Mouse (Mus musculus) spleen, postnatal 4 days (tissue): ENCODE results near the gene Mvb12b.
A peak's percentile ranks its signal among the peaks of the same experiment; 100 is the strongest.
"Not testable (repeated sequence)": the region's sequence is repeated elsewhere in the genome, so short reads cannot be mapped to it uniquely, and the experiment has no call there.

Experiments
- DNase-seq, 2 experiments: peaks; one replicate each; pipeline ENCODE4 v3.0.0; 2022; ENCODE audit warnings: low spot score in 2 of 2

The Mvb12b gene

GRCm38 (mm10) chr2:33887328-33888099 is at the start of gene Mvb12b:
TSS of gene Mvb12b (minus strand) at chr2:33887946.
- DNase-seq = peak; percentile 63 to 85

GRCm38 (mm10) chr2:33935756-33936155 is 48.0 kb upstream of the Mvb12b start:
- DNase-seq = no peak

DNA sequence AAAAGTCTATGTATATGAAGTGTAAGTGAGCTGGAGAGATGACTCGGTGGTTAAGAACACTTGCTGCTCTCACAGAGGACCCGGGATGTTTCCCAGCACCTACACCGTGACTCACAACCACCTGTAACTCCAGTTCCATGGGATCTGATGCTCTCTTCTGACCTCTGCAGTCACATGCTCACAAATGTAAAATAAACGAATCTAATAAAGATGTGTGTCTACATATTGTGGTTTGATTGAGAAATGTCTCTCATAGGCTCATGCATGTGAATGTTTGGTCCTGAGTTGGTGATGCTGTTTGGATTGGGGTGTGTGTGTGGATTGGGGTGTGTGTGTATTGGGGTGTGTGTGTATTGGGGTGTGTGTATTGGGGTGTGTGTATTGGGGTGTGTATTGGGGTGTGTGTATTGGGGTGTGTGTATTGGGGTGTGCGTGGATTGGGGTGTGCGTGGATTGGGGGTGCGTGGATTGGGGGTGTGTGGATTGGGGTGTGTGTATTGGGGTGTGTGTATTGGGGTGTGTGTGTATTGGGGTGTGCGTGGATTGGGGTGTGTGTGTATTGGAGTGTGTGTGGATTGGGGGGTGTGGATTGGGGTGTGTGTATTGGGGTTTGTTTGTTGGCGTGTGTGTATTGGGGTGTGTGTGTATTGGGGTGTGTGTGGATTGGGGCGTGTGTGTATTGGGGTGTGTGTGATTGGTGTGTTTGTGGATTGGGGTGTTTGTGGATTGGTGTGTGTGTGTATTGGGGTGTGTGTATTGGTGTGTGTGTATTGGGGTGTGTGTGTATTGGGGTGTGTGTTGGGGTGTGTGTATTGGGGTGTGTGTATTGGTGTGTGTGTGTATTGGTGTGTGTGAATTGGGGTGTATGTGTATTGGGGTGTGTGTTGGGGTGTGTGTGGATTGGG is 46.1 kb upstream of the Mvb12b start:
- no peak for DNase-seq

DNA sequence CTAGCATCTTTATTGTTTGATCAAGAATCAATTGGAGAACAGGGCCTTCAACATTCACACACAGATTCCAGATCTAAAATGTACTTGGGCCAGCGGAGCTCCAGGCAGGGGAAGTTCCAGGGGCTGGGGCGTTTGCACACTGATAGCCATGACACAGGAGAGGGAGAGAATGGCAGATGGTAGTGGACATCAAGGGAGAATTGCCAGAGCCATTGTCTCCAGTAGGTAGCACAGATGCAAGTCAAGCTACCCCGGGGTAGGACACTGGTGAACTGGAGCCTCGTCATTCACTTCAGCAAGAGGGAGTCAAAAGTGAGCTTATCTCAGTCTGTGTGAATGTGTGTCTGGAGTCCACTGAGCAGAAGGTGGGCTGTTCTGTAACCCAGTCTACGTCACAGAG is 43.4 kb upstream of the Mvb12b start:
- no peak for DNase-seq

GRCm38 (mm10) chr2:33925288-33925687 is 37.5 kb upstream of the Mvb12b start:
- no peak for DNase-seq

DNA sequence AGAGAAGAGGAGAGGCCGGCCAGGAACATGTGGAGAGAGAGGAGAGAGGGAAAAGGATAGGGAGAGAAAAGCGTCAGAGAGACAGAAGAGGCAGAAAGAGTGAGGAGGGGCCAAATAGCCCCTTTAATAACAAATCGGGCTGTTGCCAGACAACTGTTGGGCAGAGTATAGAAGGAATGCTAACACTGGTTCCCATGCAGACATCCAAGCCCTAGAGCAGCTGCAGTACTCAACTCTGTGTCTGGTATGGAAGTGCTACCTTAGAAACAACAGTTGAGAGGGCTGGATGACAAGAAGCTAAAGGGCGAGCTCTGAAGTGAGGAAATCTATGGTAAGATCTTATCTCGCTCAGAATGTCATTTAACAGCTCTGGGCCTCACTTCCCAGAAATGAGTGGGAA is 35.7 kb upstream of the Mvb12b start:
- DNase-seq = no peak

DNA sequence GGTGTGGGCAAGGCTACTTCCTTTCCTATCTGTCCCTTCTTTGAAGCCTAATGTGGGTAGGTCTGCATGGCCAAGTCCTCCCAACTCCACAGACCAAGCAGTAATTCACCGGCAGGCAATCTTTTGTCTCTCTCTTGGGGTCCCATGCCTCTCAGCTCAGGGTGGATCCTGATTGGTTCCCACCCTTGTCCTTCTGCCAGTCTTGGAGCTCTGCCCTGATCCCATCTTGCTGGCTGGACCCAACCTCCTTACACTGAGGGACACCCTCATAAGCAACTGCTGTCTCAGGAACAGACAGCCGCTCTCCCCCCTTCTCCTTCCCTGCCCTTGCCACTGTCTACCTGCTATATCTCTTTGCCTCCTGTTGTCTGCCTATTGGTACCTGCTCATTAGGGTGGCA is 34.7 kb upstream of the Mvb12b start:
- DNase-seq = no peak

DNA sequence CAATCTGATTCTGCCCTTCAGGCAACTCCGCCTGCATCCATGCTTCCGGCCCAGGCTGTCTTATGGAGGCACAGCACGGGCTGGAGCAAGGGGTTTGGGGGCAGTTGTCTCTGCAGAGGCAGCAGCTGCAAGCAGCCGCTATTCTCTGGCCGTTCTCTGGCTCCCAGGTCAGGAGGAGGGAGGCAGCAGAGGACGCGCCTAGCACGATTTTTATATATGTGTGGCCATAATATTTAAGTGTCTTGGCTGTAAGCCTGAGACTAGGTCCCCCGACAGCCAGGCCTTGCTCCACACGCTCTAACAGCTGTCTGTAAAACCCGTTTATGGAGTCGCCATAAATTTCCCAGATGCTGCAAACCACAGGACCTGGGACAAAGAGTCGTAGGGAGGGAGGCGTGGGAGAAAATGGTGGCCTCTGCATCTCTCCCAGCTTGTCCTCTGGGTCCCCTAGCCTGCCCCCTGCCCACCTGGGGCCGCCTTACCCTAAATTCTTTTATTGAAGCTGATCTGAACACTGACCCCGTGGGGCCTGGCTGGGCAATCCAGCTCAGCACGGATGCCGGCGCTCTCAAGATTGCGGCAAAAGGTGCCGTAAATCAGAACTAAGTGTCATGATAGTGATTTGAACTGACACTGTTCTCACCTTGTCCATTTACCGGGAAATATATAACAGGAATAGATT is 32.3 kb upstream of the Mvb12b start:
- no peak for DNase-seq

DNA sequence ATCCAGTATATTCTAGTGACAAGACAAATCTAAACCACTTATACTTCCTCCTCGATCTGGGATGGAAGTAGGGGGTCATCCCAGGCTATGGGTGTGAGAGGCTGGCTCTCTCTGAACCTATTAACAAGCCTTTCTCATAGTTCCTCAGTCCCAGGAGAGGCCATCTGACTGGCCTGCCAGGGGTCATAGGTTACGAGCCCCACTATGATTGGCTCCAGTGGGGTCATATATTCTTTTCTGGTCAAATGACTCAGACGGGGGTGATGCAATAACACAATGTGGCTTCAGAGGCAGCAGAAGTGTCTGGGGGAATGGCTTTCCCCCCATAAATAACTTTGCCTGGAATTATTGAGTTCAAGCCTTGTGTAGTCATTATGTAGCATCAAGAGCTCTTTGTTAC is 31.1 kb upstream of the Mvb12b start:
- no peak for DNase-seq

- DNase-seq = peak; percentile 72 to 91
These were observed 30.6 kb upstream of the Mvb12b start for GRCm38 (mm10) chr2:33918318-33918717.

DNA sequence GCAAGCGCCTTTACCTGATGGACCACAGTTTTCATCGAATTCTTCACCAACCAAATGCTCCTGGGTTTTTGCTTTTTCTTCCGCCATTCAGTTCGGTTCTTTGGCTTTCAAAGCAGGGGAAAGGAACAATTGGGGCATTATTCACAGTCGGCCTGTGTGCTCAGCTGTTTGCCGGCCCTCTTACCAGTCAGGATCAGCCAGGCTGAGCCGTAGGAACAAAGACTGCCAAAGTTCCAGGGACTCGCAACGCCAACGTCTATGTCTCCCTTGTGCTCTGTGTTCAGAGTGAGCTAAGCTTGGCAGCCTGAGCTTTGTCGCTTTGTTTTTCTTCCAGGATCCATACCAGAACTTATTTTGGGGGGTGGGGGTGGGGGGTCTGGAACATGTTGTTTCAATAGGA is 28.9 kb upstream of the Mvb12b start:
- DNase-seq = no peak

GRCm38 (mm10) chr2:33914998-33915397 is 27.3 kb upstream of the Mvb12b start:
- no peak for DNase-seq

GRCm38 (mm10) chr2:33914334-33914733 is 26.6 kb upstream of the Mvb12b start:
- DNase-seq = no peak

DNA sequence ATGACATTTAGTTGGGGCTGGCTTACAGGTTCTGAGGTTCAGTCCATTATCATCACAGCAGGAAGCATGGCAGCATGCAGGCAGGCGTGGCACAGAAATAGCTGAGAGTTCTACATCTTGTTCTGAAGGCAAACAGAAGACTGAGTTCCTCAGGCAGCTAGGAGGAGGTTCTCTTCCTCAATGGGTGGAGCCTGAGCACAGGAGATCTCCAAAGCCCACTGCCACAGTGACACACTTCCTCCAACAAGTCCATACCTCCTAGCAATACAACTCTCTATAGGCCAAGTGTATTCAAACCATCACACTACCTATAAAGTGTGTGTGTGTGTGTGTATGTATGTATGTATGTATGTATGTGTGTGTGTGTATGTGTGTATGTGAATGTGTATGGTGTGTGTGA is 25.9 kb upstream of the Mvb12b start:
- DNase-seq = not testable (repeated sequence)

- no peak for DNase-seq
These were observed 25.0 kb upstream of the Mvb12b start for GRCm38 (mm10) chr2:33912741-33913140.

GRCm38 (mm10) chr2:33908374-33908773 is 20.6 kb upstream of the Mvb12b start:
- DNase-seq = peak in 1 of 2 experiments; percentile 43

GRCm38 (mm10) chr2:33907174-33907573 is 19.4 kb upstream of the Mvb12b start:
- no peak for DNase-seq

DNA sequence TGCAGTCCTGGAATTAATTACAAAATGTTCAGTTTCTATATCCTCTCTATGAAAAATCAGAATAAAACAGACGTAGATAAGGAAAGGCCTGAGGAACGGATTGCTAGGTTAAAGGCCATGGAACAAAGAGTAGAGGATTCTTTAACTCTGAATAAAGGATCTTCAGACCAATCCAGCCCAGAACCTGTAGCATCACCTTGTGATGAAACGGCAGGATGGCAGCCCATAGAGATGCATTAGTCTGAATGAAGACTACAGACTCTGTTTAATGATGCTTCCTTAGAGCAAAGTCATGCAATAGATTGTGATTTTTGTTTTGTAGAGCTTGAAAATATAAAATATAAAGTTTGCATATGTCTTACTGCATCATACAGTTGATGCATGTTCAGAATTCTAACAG is 8.1 kb upstream of the Mvb12b start:
- DNase-seq = no peak

DNA sequence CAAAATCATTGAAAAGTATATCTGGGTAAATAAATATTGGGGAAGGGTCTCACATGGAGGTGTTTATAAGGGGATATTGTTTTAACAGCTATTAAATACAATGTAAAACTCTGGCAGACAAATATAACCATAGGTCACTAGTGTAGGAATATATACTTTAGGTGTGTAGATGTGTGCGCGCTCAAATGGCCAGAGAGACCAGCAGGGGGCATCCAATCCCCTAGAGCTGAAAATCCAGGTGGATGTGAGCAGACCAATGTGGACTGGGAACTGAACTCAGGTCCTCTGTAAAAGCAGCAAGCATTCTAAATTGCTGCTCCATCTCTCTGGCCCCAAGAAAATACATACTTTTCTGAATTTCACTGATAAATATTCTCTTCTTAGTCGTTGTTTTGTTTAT is 5.4 kb upstream of the Mvb12b start:
- DNase-seq = no peak

GRCm38 (mm10) chr2:33892354-33892753 is 4.6 kb upstream of the Mvb12b start:
- no peak for DNase-seq

- DNase-seq = no peak
These were observed 297 bp upstream of the Mvb12b start for GRCm38 (mm10) chr2:33888100-33888385.
